Mouse (Mus musculus) neural tube, embryonic 15.5 days (tissue): ENCODE measurements around the gene Cilp2. TPM values are rescaled to one million over a fixed set of nuclear protein-coding genes. Genes with fewer than 3 reads are reported as not detected.

Source experiments
- ATAC-seq: fragments of 200-750 bp; cut with Nextera tagmentation; 2 replicates; pipeline ENCODE4 v1.8.0; 2017; ENCODE audit warnings: mild to moderate bottlenecking, moderate TSS enrichment, moderate library complexity; ENCODE audit not compliant: low FRiP score
- H3K27ac ChIP-seq: fragments of 300-500 bp; sonication (generic); replicated peaks from 2 replicates; pipeline ENCODE4 v1.5.1; 2015; ENCODE audit warnings: mild to moderate bottlenecking, inconsistent platforms
- H3K27me3 ChIP-seq: fragments of 300-500 bp; sonication (generic); replicated peaks from 2 replicates; pipeline ENCODE4 v1.6.1; 2015; ENCODE audit warnings: inconsistent platforms
- H3K36me3 ChIP-seq: fragments of 300-500 bp; sonication (generic); 2 replicates; pipeline ENCODE4 v1.6.1; 2015; ENCODE audit warnings: inconsistent platforms
- H3K4me1 ChIP-seq: fragments of 300-500 bp; sonication (generic); 2 replicates; pipeline ENCODE4 v1.6.1; 2015; ENCODE audit warnings: inconsistent platforms
- H3K4me2 ChIP-seq: fragments of 300-500 bp; sonication (generic); 2 replicates; pipeline ENCODE4 v1.6.1; 2015; ENCODE audit warnings: inconsistent platforms, mild to moderate bottlenecking, moderate library complexity
- H3K4me3 ChIP-seq: fragments of 300-500 bp; sonication (generic); replicated peaks from 2 replicates; pipeline ENCODE4 v1.5.1; 2015; ENCODE audit warnings: mild to moderate bottlenecking, inconsistent platforms
- H3K9ac ChIP-seq: fragments of 300-500 bp; sonication (generic); replicated peaks from 2 replicates; pipeline ENCODE4 v1.6.1; 2015; ENCODE audit warnings: mild to moderate bottlenecking, inconsistent platforms
- H3K9me3 ChIP-seq: fragments of 300-500 bp; sonication (generic); replicated peaks from 2 replicates; pipeline ENCODE4 v1.6.1; 2016; ENCODE audit warnings: inconsistent platforms
- WGBS: fragments of 180-500 bp; shearing (Covaris S2); methylation state at CpG from one replicate; pipeline ENCODE4 v1.1.7; 2015; ENCODE audit warnings: mixed read lengths; 5-methylcytosine and 5-hydroxymethylcytosine counted together
- polyA plus RNA-seq: library from polyadenylated mRNA; unstranded; fragments of >200 nt; fragmentation: Nextera tagmentation; extraction: Ambion mirVana; gene quantifications from 2 replicates; pipeline ENCODE4 v1.2.1, GENCODE M21; 2015

The Cilp2 gene
- polyA plus RNA-seq, 1 experiment from 2014 or later = 6.0 TPM

DNA sequence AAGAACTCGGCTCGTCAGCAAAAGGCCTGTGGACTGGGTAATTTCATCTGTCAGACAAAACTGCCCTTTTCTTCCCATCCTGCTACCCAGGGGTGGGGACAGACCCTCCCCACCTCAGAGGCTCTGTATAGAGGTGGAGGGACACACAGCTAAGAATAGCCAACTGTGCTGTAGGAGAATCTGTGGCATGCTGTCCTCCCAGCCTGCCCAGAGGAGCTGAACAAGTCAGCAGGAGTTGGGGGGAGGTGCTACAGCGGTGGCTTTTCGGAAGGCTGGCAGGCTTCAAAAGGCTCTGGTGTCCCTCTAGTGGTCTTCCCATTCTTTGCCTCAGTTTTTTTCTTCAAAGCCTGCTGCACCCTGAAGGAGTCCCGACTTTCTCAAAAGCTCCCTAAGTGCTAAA lies 28.3 kb upstream of the Cilp2 start:
- no peak overlapping the region for H3K4me2 ChIP-seq
- 49% methylated on average over 5 of the region's 5 CpGs for WGBS
- ATAC-seq = no peak

GRCm38 (mm10) chr8:69914526-69914925 lies 27.0 kb upstream of the Cilp2 start:
- 91% methylated on average over 4 of the region's 4 CpGs for WGBS
- Histone ChIP-seq H3K4me1 (no peaks in the 10 kb centered on the region), H3K4me3 (no peak overlapping the region), H3K36me3 (peaks cover 73% of the 10 kb centered on the region), H3K9ac (no peak overlapping the region), H3K9me3 (no peaks in the 10 kb centered on the region), H3K27me3 (no peaks in the 10 kb centered on the region), H3K27ac (no peak overlapping the region), H3K4me2 (no peak overlapping the region)
- no peak for ATAC-seq

More for the DNA sequence above, 28.3 kb upstream of the Cilp2 start:
- peaks cover 61% of the 10 kb centered on the region for H3K36me3 ChIP-seq
- no peaks in the 10 kb centered on the region for H3K9me3 ChIP-seq
- no peaks in the 10 kb centered on the region for H3K27me3 ChIP-seq
- no peak overlapping the region for H3K27ac ChIP-seq
- no peak overlapping the region for H3K4me3 ChIP-seq
- no peak overlapping the region for H3K9ac ChIP-seq
- H3K4me1 ChIP-seq = peaks cover 10% of the 10 kb centered on the region

DNA sequence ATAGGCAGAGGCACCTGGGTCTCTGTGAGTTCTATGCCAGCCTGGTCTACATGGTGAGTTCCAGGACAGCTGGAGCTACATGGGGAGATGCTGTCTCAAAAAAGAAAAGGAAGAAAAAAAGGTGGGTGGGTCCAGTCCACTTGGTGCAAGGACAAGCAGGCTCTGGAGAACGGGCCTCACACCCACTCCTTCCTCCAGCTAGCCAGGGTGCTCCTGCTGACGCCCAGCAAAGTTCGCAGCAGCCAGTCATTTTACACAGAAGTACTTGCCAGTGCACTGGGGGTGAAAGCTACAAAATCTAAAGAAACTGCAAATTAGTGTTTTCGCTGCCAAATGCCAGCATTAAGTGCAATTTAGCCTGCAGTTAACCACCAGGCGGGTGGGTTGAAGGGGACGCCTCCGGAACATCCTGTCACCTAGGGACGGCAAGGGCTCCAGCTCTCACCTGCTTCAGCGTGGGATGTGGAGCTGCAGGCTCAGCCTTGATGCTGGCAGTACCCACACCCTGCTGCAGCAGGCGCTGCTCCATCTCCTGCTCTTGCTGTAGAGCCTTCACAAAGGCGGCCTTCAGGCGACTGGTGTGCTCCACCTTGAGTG lies 25.1 kb upstream of the Cilp2 start:
- WGBS = 90% methylated on average over 12 of the region's 12 CpGs
- H3K9ac ChIP-seq = no peak overlapping the region
- no peaks in the 10 kb centered on the region for H3K4me1 ChIP-seq
- no peaks in the 10 kb centered on the region for H3K9me3 ChIP-seq
- no peak overlapping the region for H3K27ac ChIP-seq
- ATAC-seq = no peak
- H3K4me3 ChIP-seq = no peak overlapping the region
- H3K27me3 ChIP-seq = no peaks in the 10 kb centered on the region
- no peak overlapping the region for H3K4me2 ChIP-seq
- peaks cover 87% of the 10 kb centered on the region for H3K36me3 ChIP-seq

- WGBS = 91% methylated on average over 13 of the region's 13 CpGs
Observed at GRCm38 (mm10) chr8:69911917-69912316, 24.4 kb upstream of the Cilp2 start.

GRCm38 (mm10) chr8:69907106-69907505 lies 19.6 kb upstream of the Cilp2 start:
- Histone ChIP-seq H3K9me3 (no peaks in the 10 kb centered on the region), H3K4me1 (peaks cover 19% of the 10 kb centered on the region), H3K36me3 (peaks cover 43% of the 10 kb centered on the region), H3K4me3 (no peak overlapping the region), H3K27me3 (no peaks in the 10 kb centered on the region), H3K4me2 (no peak overlapping the region), H3K27ac (no peak overlapping the region), H3K9ac (no peak overlapping the region)
- 91% methylated on average over 2 of the region's 2 CpGs for WGBS
- no peak for ATAC-seq

More at GRCm38 (mm10) chr8:69911917-69912316, 24.4 kb upstream of the Cilp2 start:
- no peak for ATAC-seq
- Histone ChIP-seq H3K9ac (no peak overlapping the region), H3K27ac (no peak overlapping the region), H3K27me3 (no peaks in the 10 kb centered on the region), H3K4me3 (no peak overlapping the region), H3K9me3 (no peaks in the 10 kb centered on the region), H3K36me3 (peaks cover 88% of the 10 kb centered on the region), H3K4me2 (no peak overlapping the region), H3K4me1 (no peaks in the 10 kb centered on the region)

- H3K9me3 ChIP-seq = no peaks in the 10 kb centered on the region
- peaks cover 36% of the 10 kb centered on the region for H3K36me3 ChIP-seq
- ATAC-seq = no peak
- peaks cover 24% of the 10 kb centered on the region for H3K4me1 ChIP-seq
- H3K4me2 ChIP-seq = no peak overlapping the region
- no peak overlapping the region for H3K9ac ChIP-seq
- no peak overlapping the region for H3K27ac ChIP-seq
- no peaks in the 10 kb centered on the region for H3K27me3 ChIP-seq
- 88% methylated on average over 2 of the region's 2 CpGs for WGBS
- no peak overlapping the region for H3K4me3 ChIP-seq
Observed at GRCm38 (mm10) chr8:69906260-69906659, 18.8 kb upstream of the Cilp2 start.

DNA sequence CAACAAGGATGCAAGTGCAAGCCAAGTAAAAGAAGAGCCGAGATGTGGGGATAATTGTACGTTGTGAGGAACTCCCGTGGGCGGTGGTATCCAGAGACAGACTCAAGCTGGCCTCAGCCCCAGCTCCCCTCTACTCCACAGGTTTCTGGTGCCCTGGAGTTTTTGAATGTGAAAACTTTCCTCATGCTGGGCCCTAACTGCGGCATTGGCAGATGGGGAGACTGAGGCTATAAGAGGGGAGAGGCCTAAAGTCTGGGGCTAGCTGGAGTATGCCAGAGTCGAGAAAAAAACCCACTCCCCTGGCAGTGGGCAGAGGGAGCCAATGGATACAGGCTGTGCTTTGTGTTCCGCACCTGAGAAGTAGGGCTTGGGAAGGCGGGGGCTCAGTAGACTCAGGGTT lies 16.6 kb upstream of the Cilp2 start:
- peak overlapping the region; percentile 99 for H3K4me2 ChIP-seq
- WGBS = 87% methylated on average over 8 of the region's 8 CpGs

DNA sequence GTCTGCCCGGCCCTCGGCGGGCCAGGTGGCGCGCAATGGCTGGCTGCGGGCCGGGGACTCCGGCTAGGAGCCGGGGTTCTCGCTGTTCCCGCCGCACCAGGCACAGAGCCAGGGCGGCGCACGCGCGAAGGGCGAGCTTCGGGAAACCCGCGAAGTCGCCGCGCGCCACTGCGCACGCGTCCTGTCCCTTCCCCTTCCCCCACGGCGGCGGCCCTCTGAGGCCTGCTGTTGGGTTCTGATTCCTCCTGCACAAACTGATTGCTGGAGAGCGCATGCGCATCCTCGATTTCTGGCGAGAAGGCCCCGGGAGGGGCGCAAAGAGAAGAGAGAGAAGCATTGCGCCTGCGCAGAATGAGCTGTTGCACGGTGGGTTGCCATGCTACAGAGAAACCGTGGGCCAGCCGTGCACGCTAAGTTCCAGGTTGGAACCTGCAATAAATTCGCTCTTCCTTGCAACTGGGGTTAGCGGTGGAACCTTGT lies 15.6 kb upstream of the Cilp2 start:
- H3K9me3 ChIP-seq = no peaks in the 10 kb centered on the region
- ATAC-seq = peak; percentile 89
- peaks cover 10% of the 10 kb centered on the region for H3K36me3 ChIP-seq
- WGBS = under 1% methylated on average over 45 of the region's 45 CpGs
- H3K4me1 ChIP-seq = peaks cover 50% of the 10 kb centered on the region
- peak overlapping the region; percentile 93 for H3K27ac ChIP-seq
- peak overlapping the region; percentile 99 for H3K4me2 ChIP-seq
- H3K27me3 ChIP-seq = no peaks in the 10 kb centered on the region
- H3K9ac ChIP-seq = peak overlapping the region; percentile 69
- peak overlapping the region; percentile 77 for H3K4me3 ChIP-seq

More for the DNA sequence above, 16.6 kb upstream of the Cilp2 start:
- ATAC-seq = no peak
- Histone ChIP-seq H3K27ac (peak overlapping the region; percentile 77), H3K27me3 (no peaks in the 10 kb centered on the region), H3K9me3 (no peaks in the 10 kb centered on the region), H3K9ac (no peak overlapping the region), H3K4me3 (no peak overlapping the region), H3K36me3 (peaks cover 16% of the 10 kb centered on the region), H3K4me1 (peaks cover 42% of the 10 kb centered on the region)

DNA sequence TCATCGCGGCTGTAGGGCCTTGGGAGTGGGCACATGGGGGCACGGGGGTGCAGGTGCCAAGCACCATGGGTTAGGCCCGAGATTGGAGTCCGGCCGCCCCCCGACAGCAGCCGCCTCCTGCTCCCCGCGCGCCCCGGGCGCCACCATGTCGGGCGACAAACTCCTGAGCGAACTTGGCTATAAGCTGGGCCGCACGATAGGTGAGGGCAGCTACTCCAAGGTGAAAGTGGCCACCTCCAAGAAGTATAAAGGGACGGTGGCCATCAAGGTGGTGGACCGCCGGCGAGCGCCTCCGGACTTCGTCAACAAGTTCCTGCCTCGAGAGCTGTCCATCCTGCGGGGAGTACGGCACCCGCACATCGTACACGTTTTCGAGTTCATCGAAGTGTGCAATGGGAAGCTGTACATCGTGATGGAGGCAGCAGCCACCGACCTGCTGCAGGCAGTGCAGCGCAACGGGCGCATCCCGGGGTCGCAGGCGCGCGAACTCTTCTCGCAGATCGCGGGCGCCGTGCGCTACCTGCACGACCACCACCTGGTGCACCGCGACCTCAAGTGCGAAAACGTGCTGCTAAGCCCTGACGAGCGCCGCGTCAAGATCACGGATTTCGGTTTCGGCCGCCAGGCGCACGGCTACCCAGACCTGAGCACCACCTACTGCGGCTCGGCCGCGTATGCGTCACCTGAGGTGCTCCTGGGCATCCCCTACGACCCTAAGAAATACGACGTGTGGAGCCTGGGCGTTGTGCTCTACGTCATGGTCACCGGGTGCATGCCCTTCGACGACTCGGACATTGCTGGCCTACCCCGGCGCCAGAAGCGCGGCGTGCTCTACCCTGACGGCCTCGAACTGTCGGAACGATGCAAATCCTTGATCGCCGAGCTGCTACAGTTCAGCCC lies 14.9 kb upstream of the Cilp2 start, which contains the start of the genes Tssk6, Ndufa13 and Yjefn3:
Gene Tssk6 (plus strand): TSS at position 22 of the 900 bp plus-strand sequence.
Gene Ndufa13 (minus strand): TSS at position 396 of the 900 bp plus-strand sequence.
Gene Yjefn3 (minus strand): TSS at position 550 of the 900 bp plus-strand sequence.
- Histone ChIP-seq H3K4me2 (peak within 1 kb of the TSS; percentile 99), H3K4me3 (peak within 1 kb of the TSS; percentile 77), H3K36me3 (peaks cover 4% of the 10 kb centered on the region; the same call in 1 of the 2 replicates), H3K9me3 (no peaks in the 10 kb centered on the region), H3K27ac (peak within 1 kb of the TSS; percentile 93), H3K4me1 (peaks cover 57% of the 10 kb centered on the region), H3K27me3 (no peaks in the 10 kb centered on the region), H3K9ac (peak within 1 kb of the TSS; percentile 78)
- 3% methylated on average over 89 of the region's 89 CpGs for WGBS
- ATAC-seq = peak; percentile 43

DNA sequence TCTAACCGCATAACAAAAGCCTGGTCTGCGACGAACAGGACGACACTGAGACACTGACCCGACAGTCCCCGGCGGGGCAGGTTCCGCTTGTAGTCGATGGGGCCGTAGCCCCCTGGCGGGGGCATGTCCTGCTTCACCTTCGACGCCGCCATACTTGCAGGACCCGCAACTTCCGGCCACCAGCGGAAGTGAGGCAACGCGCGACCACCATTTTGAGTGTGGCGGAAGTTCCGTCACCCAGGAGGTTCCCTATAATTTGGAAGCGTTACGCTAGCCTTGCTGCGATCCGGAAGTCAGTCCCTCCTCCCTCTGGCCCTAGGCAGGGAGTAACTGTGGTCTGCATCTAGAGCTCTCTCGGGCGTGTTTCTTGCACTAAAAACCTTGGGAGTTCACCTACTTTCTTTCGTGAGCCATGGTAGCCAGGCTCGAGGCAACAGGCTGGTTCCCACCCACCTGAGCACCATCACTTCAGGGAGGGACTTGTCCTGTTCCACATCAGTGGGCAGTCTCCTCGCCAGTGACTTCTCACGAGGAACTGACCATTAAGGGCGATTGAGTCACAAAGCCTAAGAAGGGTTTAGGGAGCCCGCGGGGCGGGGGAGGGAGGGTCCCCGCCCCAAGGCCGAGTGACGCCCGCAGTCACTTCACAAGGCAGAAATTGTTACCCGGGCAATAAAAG lies 14.1 kb upstream of the Cilp2 start:
- H3K27me3 ChIP-seq = no peaks in the 10 kb centered on the region
- peak overlapping the region; percentile 78 for H3K9ac ChIP-seq
- H3K4me2 ChIP-seq = peak overlapping the region; percentile 99
- H3K36me3 ChIP-seq = no peaks in the 10 kb centered on the region
- ATAC-seq = peak; percentile 70
- peaks cover 65% of the 10 kb centered on the region for H3K4me1 ChIP-seq
- WGBS = 1% methylated on average over 41 of the region's 41 CpGs
- H3K4me3 ChIP-seq = peak overlapping the region; percentile 77
- no peaks in the 10 kb centered on the region for H3K9me3 ChIP-seq
- H3K27ac ChIP-seq = peak overlapping the region; percentile 93

GRCm38 (mm10) chr8:69900895-69901451 lies 13.5 kb upstream of the Cilp2 start:
- H3K27ac ChIP-seq = peak overlapping the region; percentile 93
- peak overlapping the region; percentile 77 for H3K4me3 ChIP-seq
- 15% methylated on average over 12 of the region's 12 CpGs for WGBS
- peaks cover 71% of the 10 kb centered on the region for H3K4me1 ChIP-seq
- no peaks in the 10 kb centered on the region for H3K27me3 ChIP-seq
- H3K9ac ChIP-seq = peak overlapping the region; percentile 78
- H3K4me2 ChIP-seq = peak overlapping the region; percentile 99
- no peaks in the 10 kb centered on the region for H3K36me3 ChIP-seq
- H3K9me3 ChIP-seq = no peaks in the 10 kb centered on the region
- ATAC-seq = no peak; the same call in 1 of the 2 replicates
